Mouse (Mus musculus) forebrain, embryonic 15.5 days (tissue): ENCODE measurements around the gene Izumo4. TPM values are rescaled to one million over a fixed set of nuclear protein-coding genes. Genes with fewer than 3 reads are reported as not detected.

ENCODE experiments used
- ATAC-seq: fragments of 200-750 bp; cut with Nextera tagmentation; replicated peaks from 2 replicates; pipeline ENCODE4 v1.8.0; 2017; ENCODE audit warnings: mild to moderate bottlenecking, moderate TSS enrichment, moderate library complexity
- H3K27ac ChIP-seq: fragments of 300-500 bp; sonication (generic); replicated peaks from 2 replicates; pipeline ENCODE4 v1.5.1; 2015; ENCODE audit warnings: mild to moderate bottlenecking, inconsistent platforms
- H3K27me3 ChIP-seq: fragments of 300-500 bp; sonication (generic); 2 replicates; pipeline ENCODE4 v1.6.1; 2015; ENCODE audit warnings: inconsistent platforms
- H3K36me3 ChIP-seq: fragments of 300-500 bp; sonication (generic); 2 replicates; pipeline ENCODE4 v1.6.1; 2015; ENCODE audit warnings: mild to moderate bottlenecking, inconsistent platforms
- H3K4me1 ChIP-seq: fragments of 300-500 bp; sonication (generic); 2 replicates; pipeline ENCODE4 v1.6.1; 2015; ENCODE audit warnings: inconsistent platforms
- H3K4me2 ChIP-seq: fragments of 300-500 bp; sonication (generic); replicated peaks from 2 replicates; pipeline ENCODE4 v1.6.1; 2015; ENCODE audit warnings: mild to moderate bottlenecking, inconsistent platforms
- H3K4me3 ChIP-seq: fragments of 300-500 bp; sonication (generic); 2 replicates; pipeline ENCODE4 v1.5.1; 2015; ENCODE audit warnings: mild to moderate bottlenecking, inconsistent platforms
- H3K9ac ChIP-seq: fragments of 300-500 bp; sonication (generic); replicated peaks from 2 replicates; pipeline ENCODE4 v1.6.1; 2015; ENCODE audit warnings: mild to moderate bottlenecking, inconsistent platforms
- H3K9me3 ChIP-seq: fragments of 300-500 bp; sonication (generic); 2 replicates; pipeline ENCODE4 v1.6.1; 2016; ENCODE audit warnings: inconsistent platforms
- WGBS: fragments of 180-500 bp; shearing (Covaris S2); methylation state at CpG from one replicate; pipeline ENCODE4 v1.1.7; 2015; ENCODE audit warnings: mixed read lengths; 5-methylcytosine and 5-hydroxymethylcytosine counted together
- polyA plus RNA-seq: library from polyadenylated mRNA; unstranded; fragments of >200 nt; fragmentation: Nextera tagmentation; extraction: Ambion mirVana; gene quantifications from 2 replicates; pipeline ENCODE4 v1.2.1, GENCODE M21; 2015

Izumo4 gene
- polyA plus RNA-seq, 1 experiment from 2014 or later = 33.4 TPM

GRCm38 (mm10) chr10:80705479-80705878, 3.5 kb downstream of the Izumo4 start:
- ATAC-seq = no peak

GRCm38 (mm10) chr10:80710834-80711233, 8.8 kb downstream of the Izumo4 start:
- peaks cover 96% of the 10 kb centered on the region for H3K36me3 ChIP-seq
- H3K27ac ChIP-seq = no peak overlapping the region
- ATAC-seq = no peak
- no peak overlapping the region for H3K4me2 ChIP-seq
- H3K9me3 ChIP-seq = no peaks in the 10 kb centered on the region
- 87% methylated on average over 3 of the region's 3 CpGs for WGBS
- H3K9ac ChIP-seq = no peak overlapping the region
- no peaks in the 10 kb centered on the region for H3K4me1 ChIP-seq
- no peaks in the 10 kb centered on the region for H3K27me3 ChIP-seq
- H3K4me3 ChIP-seq = no peak overlapping the region

More at GRCm38 (mm10) chr10:80705479-80705878, 3.5 kb downstream of the Izumo4 start:
- no peaks in the 10 kb centered on the region for H3K9me3 ChIP-seq
- peaks cover 27% of the 10 kb centered on the region for H3K4me1 ChIP-seq
- no peak overlapping the region for H3K9ac ChIP-seq
- no peak overlapping the region for H3K27ac ChIP-seq
- H3K4me3 ChIP-seq = no peak overlapping the region
- no peak overlapping the region for H3K4me2 ChIP-seq
- H3K36me3 ChIP-seq = peaks cover 45% of the 10 kb centered on the region
- H3K27me3 ChIP-seq = no peaks in the 10 kb centered on the region
- whole genome bisulfite sequencing = 80% methylated on average over 3 of the region's 3 CpGs

- Histone ChIP-seq H3K27me3 (no peaks in the 10 kb centered on the region), H3K4me1 (no peaks in the 10 kb centered on the region), H3K36me3 (peaks cover 96% of the 10 kb centered on the region), H3K27ac (no peak overlapping the region), H3K4me2 (no peak overlapping the region), H3K9me3 (no peaks in the 10 kb centered on the region), H3K4me3 (no peak overlapping the region), H3K9ac (no peak overlapping the region)
- WGBS = 85% methylated on average over 1 of the region's 1 CpGs
- no peak for ATAC-seq
Observed at GRCm38 (mm10) chr10:80717281-80717680, 15.3 kb downstream of the Izumo4 start.

- no peak for ATAC-seq
- no peak overlapping the region for H3K4me2 ChIP-seq
- 96% methylated on average over 5 of the region's 5 CpGs for WGBS
- H3K9me3 ChIP-seq = no peaks in the 10 kb centered on the region
- H3K4me3 ChIP-seq = no peak overlapping the region
- no peaks in the 10 kb centered on the region for H3K27me3 ChIP-seq
- no peak overlapping the region for H3K27ac ChIP-seq
- no peak overlapping the region for H3K9ac ChIP-seq
- H3K36me3 ChIP-seq = peaks cover 90% of the 10 kb centered on the region
- no peaks in the 10 kb centered on the region for H3K4me1 ChIP-seq
Observed at GRCm38 (mm10) chr10:80727369-80728127, 25.6 kb downstream of the Izumo4 start.

- Histone ChIP-seq H3K36me3 (peaks cover 43% of the 10 kb centered on the region), H3K9ac (no peak overlapping the region), H3K27ac (no peak overlapping the region), H3K4me2 (no peak overlapping the region), H3K9me3 (no peaks in the 10 kb centered on the region), H3K4me1 (peaks cover 22% of the 10 kb centered on the region), H3K4me3 (no peak overlapping the region), H3K27me3 (no peaks in the 10 kb centered on the region)
- no peak for ATAC-seq
- 90% methylated on average over 6 of the region's 6 CpGs for WGBS
Observed at GRCm38 (mm10) chr10:80732611-80733101, 30.7 kb downstream of the Izumo4 start.

- Histone ChIP-seq H3K27me3 (no peaks in the 10 kb centered on the region), H3K4me3 (no peak overlapping the region), H3K4me1 (peaks cover 58% of the 10 kb centered on the region), H3K36me3 (peaks cover 7% of the 10 kb centered on the region; the same call in 1 of the 2 replicates), H3K9ac (no peak overlapping the region), H3K27ac (peak overlapping the region; percentile 68), H3K4me2 (no peak overlapping the region), H3K9me3 (no peaks in the 10 kb centered on the region)
- WGBS = 51% methylated on average over 5 of the region's 5 CpGs
- 0 out of 2 replicates have a peak, but pooled peaks have one; percentile 17 for ATAC-seq
Observed at GRCm38 (mm10) chr10:80736731-80737130, 34.7 kb downstream of the Izumo4 start.

- H3K9ac ChIP-seq = no peak overlapping the region
- ATAC-seq = no peak
- H3K27ac ChIP-seq = no peak overlapping the region
- H3K4me3 ChIP-seq = no peak overlapping the region
- H3K36me3 ChIP-seq = no peaks in the 10 kb centered on the region
- H3K27me3 ChIP-seq = no peaks in the 10 kb centered on the region
- 54% methylated on average over 1 of the region's 1 CpGs for WGBS
- H3K4me2 ChIP-seq = no peak overlapping the region
- peaks cover 63% of the 10 kb centered on the region for H3K4me1 ChIP-seq
- H3K9me3 ChIP-seq = no peaks in the 10 kb centered on the region
Observed at GRCm38 (mm10) chr10:80738657-80739056, 36.7 kb downstream of the Izumo4 start.

GRCm38 (mm10) chr10:80741146-80741545, 39.2 kb downstream of the Izumo4 start:
- Histone ChIP-seq H3K9me3 (no peaks in the 10 kb centered on the region), H3K36me3 (no peaks in the 10 kb centered on the region), H3K27me3 (no peaks in the 10 kb centered on the region), H3K9ac (peak overlapping the region; percentile 99), H3K4me1 (peaks cover 55% of the 10 kb centered on the region), H3K27ac (no peak overlapping the region), H3K4me3 (peak overlapping the region; percentile 96), H3K4me2 (peak overlapping the region; percentile 80)
- WGBS = 42% methylated on average over 5 of the region's 5 CpGs
- ATAC-seq = no peak

GRCm38 (mm10) chr10:80741634-80742179, 39.7 kb downstream of the Izumo4 start:
- ATAC-seq = peak; percentile 20
- H3K9ac ChIP-seq = peak overlapping the region; percentile 99
- under 1% methylated on average over 46 of the region's 46 CpGs for WGBS
- H3K36me3 ChIP-seq = no peaks in the 10 kb centered on the region
- H3K27ac ChIP-seq = peak overlapping the region; percentile 83
- no peaks in the 10 kb centered on the region for H3K9me3 ChIP-seq
- H3K27me3 ChIP-seq = no peaks in the 10 kb centered on the region
- peaks cover 50% of the 10 kb centered on the region for H3K4me1 ChIP-seq
- peak overlapping the region; percentile 96 for H3K4me3 ChIP-seq
- H3K4me2 ChIP-seq = peak overlapping the region; percentile 80

- peak; percentile 100 for ATAC-seq
- no peaks in the 10 kb centered on the region for H3K9me3 ChIP-seq
- WGBS = 3% methylated on average over 25 of the region's 25 CpGs
Observed at GRCm38 (mm10) chr10:80742180-80742978, 40.4 kb downstream of the Izumo4 start, which contains the start of gene Ap3d1. TSS of gene Ap3d1 (minus strand) at chr10:80742264.

GRCm38 (mm10) chr10:80744262-80744661, 42.3 kb downstream of the Izumo4 start:
- 46% methylated on average over 5 of the region's 5 CpGs for WGBS
- no peak overlapping the region for H3K4me3 ChIP-seq
- H3K36me3 ChIP-seq = no peaks in the 10 kb centered on the region
- H3K27me3 ChIP-seq = no peaks in the 10 kb centered on the region
- H3K9ac ChIP-seq = no peak overlapping the region
- peaks cover 27% of the 10 kb centered on the region for H3K4me1 ChIP-seq
- no peak overlapping the region for H3K27ac ChIP-seq
- ATAC-seq = no peak
- no peak overlapping the region for H3K4me2 ChIP-seq
- no peaks in the 10 kb centered on the region for H3K9me3 ChIP-seq

More at GRCm38 (mm10) chr10:80742180-80742978, 40.4 kb downstream of the Izumo4 start, which contains the start of gene Ap3d1:
- H3K36me3 ChIP-seq = no peaks in the 10 kb centered on the region
- H3K4me2 ChIP-seq = peak within 1 kb of the TSS; percentile 80
- H3K27ac ChIP-seq = peak within 1 kb of the TSS; percentile 83
- H3K4me1 ChIP-seq = peaks cover 43% of the 10 kb centered on the region
- H3K9ac ChIP-seq = peak within 1 kb of the TSS; percentile 99
- no peaks in the 10 kb centered on the region for H3K27me3 ChIP-seq
- peak within 1 kb of the TSS; percentile 96 for H3K4me3 ChIP-seq

- Histone ChIP-seq H3K9me3 (no peaks in the 10 kb centered on the region), H3K9ac (no peak overlapping the region), H3K27ac (no peak overlapping the region), H3K27me3 (no peaks in the 10 kb centered on the region), H3K4me3 (no peak overlapping the region), H3K36me3 (no peaks in the 10 kb centered on the region), H3K4me1 (peaks cover 16% of the 10 kb centered on the region), H3K4me2 (no peak overlapping the region)
- 11% methylated on average over 3 of the region's 3 CpGs for WGBS
- 0 out of 2 replicates have a peak, but pooled peaks have one; percentile 27 for ATAC-seq
Observed at GRCm38 (mm10) chr10:80747410-80747809, 45.4 kb downstream of the Izumo4 start.
